Mouse (Mus musculus): ENCODE data around the gene Ifitm3. TPM values are rescaled to one million over a fixed set of nuclear protein-coding genes. Genes with fewer than 3 reads are reported as not detected.

Ifitm3 gene
- total and polyA plus RNA-seq, 3 experiments: not detected

DNA sequence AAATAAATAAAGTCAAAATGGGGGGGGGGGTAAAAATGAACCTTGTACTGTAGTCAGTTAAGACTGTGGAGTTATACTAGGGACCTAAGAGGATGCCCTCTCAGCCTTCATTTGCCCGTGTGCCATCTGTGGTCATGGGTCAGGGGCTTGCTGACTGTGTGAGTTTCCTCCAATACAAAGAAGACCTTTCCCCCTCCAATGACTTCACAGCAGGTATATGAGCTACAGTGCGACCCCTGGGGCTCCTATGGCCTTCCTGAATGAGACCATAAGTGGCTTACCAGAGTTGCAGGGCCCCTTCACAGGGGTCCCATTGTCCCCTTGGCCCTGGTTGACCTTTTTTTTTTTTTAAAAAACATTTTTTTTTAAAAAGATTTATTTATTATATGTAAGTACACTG lies 49.2 kb downstream of the Ifitm3 start:
- Histone ChIP-seq H3K4me1 (ENCODE audit: insufficient read depth, low read depth, low read length) (peaks cover 13% of the 10 kb centered on the region), H3K36me3 (replicated peaks) (no peaks in the 10 kb centered on the region), H3K4me3 (ENCODE audit: low read depth, low read length) (no peak overlapping the region), H3K9me3 (replicated peaks) (no peaks in the 10 kb centered on the region), H3K27me3 (ENCODE audit: insufficient read depth, low read length) (peaks cover 25% of the 10 kb centered on the region)
- DNase-seq (ENCODE audit: low spot score) (no peak), ATAC-seq (ENCODE audit: extremely low read depth, insufficient number of reproducible peaks, low FRiP score, poor library complexity, severe bottlenecking) (no peak)
- TF ChIP-seq GATA1 (IDR thresholded peaks at IDR 0.05; ENCODE audit: borderline replicate concordance, low read length) (no peak), TAL1 (conservative IDR thresholded peaks at IDR 0.05; ENCODE audit: low read depth, low read length) (no peak), CTCF (IDR thresholded peaks at IDR 0.05; ENCODE audit: low read depth, low read length) (no peak), POLR2AphosphoS5 (IDR thresholded peaks at IDR 0.05; ENCODE audit: insufficient replicate concordance, low read depth, low read length) (no peak), GATA2 (IDR thresholded peaks at IDR 0.05; ENCODE audit: borderline replicate concordance, low read depth, low read length) (no peak)

DNA sequence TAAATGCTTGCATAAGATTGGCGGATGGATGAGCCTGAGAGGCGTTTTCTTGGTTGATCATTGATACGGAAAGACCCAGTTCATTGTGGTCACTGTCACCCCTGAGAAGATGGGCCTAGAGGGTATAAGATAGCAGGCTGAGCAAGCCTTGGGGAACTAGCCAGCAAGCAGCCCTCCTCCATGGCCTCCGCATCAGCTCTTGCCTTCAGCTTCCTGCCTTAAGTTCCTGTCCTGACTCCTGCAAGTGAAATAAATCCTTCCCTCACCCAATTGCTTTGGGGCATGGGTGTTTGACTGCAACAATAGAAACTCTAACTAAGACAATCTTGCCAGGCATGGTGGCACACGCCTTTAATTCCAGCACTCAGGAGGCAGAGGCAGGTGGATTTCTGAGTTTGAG lies 50.5 kb downstream of the Ifitm3 start:
- Histone ChIP-seq H3K36me3 (replicated peaks) (no peaks in the 10 kb centered on the region), H3K4me3 (ENCODE audit: low read depth, low read length) (no peak overlapping the region), H3K4me1 (ENCODE audit: insufficient read depth, low read depth, low read length) (peaks cover 26% of the 10 kb centered on the region), H3K9me3 (replicated peaks) (no peaks in the 10 kb centered on the region), H3K27me3 (ENCODE audit: insufficient read depth, low read length) (peaks cover 22% of the 10 kb centered on the region)
- TF ChIP-seq GATA2 (IDR thresholded peaks at IDR 0.05; ENCODE audit: borderline replicate concordance, low read depth, low read length) (no peak), POLR2AphosphoS5 (IDR thresholded peaks at IDR 0.05; ENCODE audit: insufficient replicate concordance, low read depth, low read length) (no peak), CTCF (IDR thresholded peaks at IDR 0.05; ENCODE audit: low read depth, low read length) (no peak), TAL1 (conservative IDR thresholded peaks at IDR 0.05; ENCODE audit: low read depth, low read length) (no peak), GATA1 (IDR thresholded peaks at IDR 0.05; ENCODE audit: borderline replicate concordance, low read length) (no peak)
- DNase-seq (ENCODE audit: low spot score) (no peak), ATAC-seq (ENCODE audit: extremely low read depth, insufficient number of reproducible peaks, low FRiP score, poor library complexity, severe bottlenecking) (no peak)

Other genes with a start within 250 kb of the Ifitm3 start
Only the 20 nearest of the 31 such genes appear.
- gene Gm45785, start 154.4 kb downstream of the Ifitm3 start, total RNA-seq (2014; fragmentation: Nextera tagmentation): not detected in 2 replicates
- gene Gm45785, start 154.4 kb downstream of the Ifitm3 start, total RNA-seq (2017): 0.17 and 1.8 TPM in 2 replicates
- gene Gm45785, start 154.4 kb downstream of the Ifitm3 start, polyA plus RNA-seq (2012): 1.3 and 2.1 TPM in 2 replicates
- gene Ric8a, start 153.8 kb downstream of the Ifitm3 start, total RNA-seq (2014; fragmentation: Nextera tagmentation): 19.9 and 29.5 TPM in 2 replicates
- 21.1 and 27.9 TPM in 2 replicates for gene Ric8a, start 153.8 kb downstream of the Ifitm3 start, total RNA-seq (2017)
- 27.9 and 28.4 TPM in 2 replicates for gene Ric8a, start 153.8 kb downstream of the Ifitm3 start, polyA plus RNA-seq (2012)
- 8.4 and 10.1 TPM in 2 replicates for gene Bet1l, start 153.2 kb downstream of the Ifitm3 start, total RNA-seq (2014; fragmentation: Nextera tagmentation)
- 13.1 and 16.1 TPM in 2 replicates for gene Bet1l, start 153.2 kb downstream of the Ifitm3 start, total RNA-seq (2017)
- gene Bet1l, start 153.2 kb downstream of the Ifitm3 start, polyA plus RNA-seq (2012): 3.5 and 5.2 TPM in 2 replicates
- gene Psmd13, start 128.8 kb downstream of the Ifitm3 start, total RNA-seq (2014; fragmentation: Nextera tagmentation): 93.7 and 98.1 TPM in 2 replicates
- gene Psmd13, start 128.8 kb downstream of the Ifitm3 start, total RNA-seq (2017): 193 and 195 TPM in 2 replicates
- gene Psmd13, start 128.8 kb downstream of the Ifitm3 start, polyA plus RNA-seq (2012): 45.7 and 70.1 TPM in 2 replicates
- 10.5 and 11.8 TPM in 2 replicates for gene Sirt3, start 128.5 kb downstream of the Ifitm3 start, total RNA-seq (2014; fragmentation: Nextera tagmentation)
- gene Sirt3, start 128.5 kb downstream of the Ifitm3 start, total RNA-seq (2017): 11.0 and 17.5 TPM in 2 replicates
- gene Sirt3, start 128.5 kb downstream of the Ifitm3 start, polyA plus RNA-seq (2012): 27.6 and 31.7 TPM in 2 replicates
- not detected in 2 replicates for gene Cox8b, start 110.3 kb downstream of the Ifitm3 start, total RNA-seq (2014; fragmentation: Nextera tagmentation)
- gene Cox8b, start 110.3 kb downstream of the Ifitm3 start, total RNA-seq (2017): not detected in 2 replicates
- gene Cox8b, start 110.3 kb downstream of the Ifitm3 start, polyA plus RNA-seq (2012): not detected in 2 replicates
- not detected in 2 replicates for gene Nlrp6, start 89.9 kb downstream of the Ifitm3 start, total RNA-seq (2014; fragmentation: Nextera tagmentation)
- gene Nlrp6, start 89.9 kb downstream of the Ifitm3 start, total RNA-seq (2017): 0.11 and 0.12 TPM in 2 replicates
- gene Nlrp6, start 89.9 kb downstream of the Ifitm3 start, polyA plus RNA-seq (2012): 0.07 and 0.08 TPM in 2 replicates
- gene Pgghg, start 69.4 kb downstream of the Ifitm3 start, total RNA-seq (2014; fragmentation: Nextera tagmentation): 7.5 and 8.1 TPM in 2 replicates
- gene Pgghg, start 69.4 kb downstream of the Ifitm3 start, total RNA-seq (2017): 9.0 and 10.0 TPM in 2 replicates
- gene Pgghg, start 69.4 kb downstream of the Ifitm3 start, polyA plus RNA-seq (2012): 5.6 and 6.7 TPM in 2 replicates
- 1.6 TPM in 1 of 2 replicates, not detected in the other for gene Ifitm5, start 60.5 kb downstream of the Ifitm3 start, total RNA-seq (2014; fragmentation: Nextera tagmentation)
- gene Ifitm5, start 60.5 kb downstream of the Ifitm3 start, total RNA-seq (2017): 0.35 and 1.2 TPM in 2 replicates
- 0.16 and 0.32 TPM in 2 replicates for gene Ifitm5, start 60.5 kb downstream of the Ifitm3 start, polyA plus RNA-seq (2012)
- not detected in 2 replicates for gene Gm45717, start 54.8 kb downstream of the Ifitm3 start, total RNA-seq (2014; fragmentation: Nextera tagmentation)
- gene Gm45717, start 54.8 kb downstream of the Ifitm3 start, total RNA-seq (2017): not detected in 2 replicates
- gene Gm45717, start 54.8 kb downstream of the Ifitm3 start, polyA plus RNA-seq (2012): not detected in 2 replicates
- gene Ifitm2, start 54.8 kb downstream of the Ifitm3 start, total RNA-seq (2014; fragmentation: Nextera tagmentation): 239 and 256 TPM in 2 replicates
- 205 and 220 TPM in 2 replicates for gene Ifitm2, start 54.8 kb downstream of the Ifitm3 start, total RNA-seq (2017)
- 129 and 161 TPM in 2 replicates for gene Ifitm2, start 54.8 kb downstream of the Ifitm3 start, polyA plus RNA-seq (2012)
- gene Ifitm1, start 43.5 kb downstream of the Ifitm3 start, total RNA-seq (2014; fragmentation: Nextera tagmentation): 2.9 and 5.5 TPM in 2 replicates
- 1.5 and 2.1 TPM in 2 replicates for gene Ifitm1, start 43.5 kb downstream of the Ifitm3 start, total RNA-seq (2017)
- not detected in 2 replicates for gene Ifitm1, start 43.5 kb downstream of the Ifitm3 start, polyA plus RNA-seq (2012)
- not detected in 2 replicates for gene Ifitm6, start 7.2 kb upstream of the Ifitm3 start, total RNA-seq (2014; fragmentation: Nextera tagmentation)
- not detected in 2 replicates for gene Ifitm6, start 7.2 kb upstream of the Ifitm3 start, total RNA-seq (2017)
- gene Ifitm6, start 7.2 kb upstream of the Ifitm3 start, polyA plus RNA-seq (2012): not detected in 2 replicates
- not detected in 2 replicates for gene Gm17387, start 18.4 kb upstream of the Ifitm3 start, total RNA-seq (2014; fragmentation: Nextera tagmentation)
- gene Gm17387, start 18.4 kb upstream of the Ifitm3 start, total RNA-seq (2017): not detected in 2 replicates
- gene Gm17387, start 18.4 kb upstream of the Ifitm3 start, polyA plus RNA-seq (2012): not detected in 2 replicates
- not detected in 2 replicates for gene B4galnt4, start 50.3 kb upstream of the Ifitm3 start, total RNA-seq (2014; fragmentation: Nextera tagmentation)
- gene B4galnt4, start 50.3 kb upstream of the Ifitm3 start, total RNA-seq (2017): 0.06 TPM in 1 of 2 replicates, not detected in the other
- not detected in 2 replicates for gene B4galnt4, start 50.3 kb upstream of the Ifitm3 start, polyA plus RNA-seq (2012)
- gene Pkp3, start 67.4 kb upstream of the Ifitm3 start, total RNA-seq (2014; fragmentation: Nextera tagmentation): not detected in 2 replicates
- gene Pkp3, start 67.4 kb upstream of the Ifitm3 start, total RNA-seq (2017): not detected in 2 replicates
- gene Pkp3, start 67.4 kb upstream of the Ifitm3 start, polyA plus RNA-seq (2012): not detected in 2 replicates
- gene Sigirr, start 89.8 kb upstream of the Ifitm3 start, total RNA-seq (2014; fragmentation: Nextera tagmentation): 2.9 and 6.7 TPM in 2 replicates
- gene Sigirr, start 89.8 kb upstream of the Ifitm3 start, total RNA-seq (2017): 6.1 and 8.6 TPM in 2 replicates
- gene Sigirr, start 89.8 kb upstream of the Ifitm3 start, polyA plus RNA-seq (2012): 6.2 and 6.9 TPM in 2 replicates
- 0.23 TPM in 1 of 2 replicates, not detected in the other for gene Ano9, start 107.0 kb upstream of the Ifitm3 start, total RNA-seq (2014; fragmentation: Nextera tagmentation)
- gene Ano9, start 107.0 kb upstream of the Ifitm3 start, total RNA-seq (2017): 0.06 and 1.7 TPM in 2 replicates
- not detected in 2 replicates for gene Ano9, start 107.0 kb upstream of the Ifitm3 start, polyA plus RNA-seq (2012)
- 10.2 and 43.3 TPM in 2 replicates for gene Ptdss2, start 111.6 kb upstream of the Ifitm3 start, total RNA-seq (2014; fragmentation: Nextera tagmentation)
- 3.9 and 4.5 TPM in 2 replicates for gene Ptdss2, start 111.6 kb upstream of the Ifitm3 start, total RNA-seq (2017)
- gene Ptdss2, start 111.6 kb upstream of the Ifitm3 start, polyA plus RNA-seq (2012): 29.4 and 45.3 TPM in 2 replicates
- 14.7 and 16.3 TPM in 2 replicates for gene Rnh1, start 162.1 kb upstream of the Ifitm3 start, total RNA-seq (2014; fragmentation: Nextera tagmentation)
- 40.6 and 51.8 TPM in 2 replicates for gene Rnh1, start 162.1 kb upstream of the Ifitm3 start, total RNA-seq (2017)
- gene Rnh1, start 162.1 kb upstream of the Ifitm3 start, polyA plus RNA-seq (2012): 3.0 and 12.6 TPM in 2 replicates

All from G1E (cell line).